Mouse (Mus musculus) embryonic facial prominence, embryonic 11.5 days (tissue): Measurements from ENCODE around the gene Prmt7. TPM values are rescaled to one million over a fixed set of nuclear protein-coding genes. Genes with fewer than 3 reads are reported as not detected.

Experiments used
- ATAC-seq: fragments of 200-750 bp; cut with Nextera tagmentation; replicated peaks from 2 replicates; pipeline ENCODE4 v1.8.0; 2017; ENCODE audit warnings: low read depth; ENCODE audit not compliant: insufficient number of reproducible peaks, low FRiP score, low TSS enrichment
- DNase-seq: peaks from one replicate; pipeline ENCODE4 v3.0.0-alpha.2; 2015; ENCODE audit warnings: low spot score
- H3K27ac ChIP-seq: fragments of 300-500 bp; sonication (generic); replicated peaks from 2 replicates; pipeline ENCODE4 v1.5.1; 2014; ENCODE audit warnings: mild to moderate bottlenecking, low read depth, low read length, control low read depth
- H3K27me3 ChIP-seq: fragments of 300-500 bp; sonication (generic); 2 replicates; pipeline ENCODE4 v1.6.1; 2014; ENCODE audit warnings: mild to moderate bottlenecking, low read length, moderate library complexity, mixed read lengths; ENCODE audit not compliant: control insufficient read depth, insufficient read depth
- H3K36me3 ChIP-seq: fragments of 300-500 bp; sonication (generic); replicated peaks from 2 replicates; pipeline ENCODE4 v1.6.1; 2014; ENCODE audit warnings: low read depth, mild to moderate bottlenecking, low read length, moderate library complexity, mixed read lengths; ENCODE audit not compliant: control insufficient read depth, insufficient read depth
- H3K4me1 ChIP-seq: fragments of 300-500 bp; sonication (generic); 2 replicates; pipeline ENCODE4 v1.6.1; 2014; ENCODE audit warnings: low read length, mixed read lengths; ENCODE audit not compliant: control insufficient read depth, insufficient read depth
- H3K4me2 ChIP-seq: fragments of 300-500 bp; sonication (generic); 2 replicates; pipeline ENCODE4 v1.6.1; 2014; ENCODE audit warnings: low read depth, mild to moderate bottlenecking, control low read depth, low read length, moderate library complexity
- H3K4me3 ChIP-seq: fragments of 300-500 bp; sonication (generic); 2 replicates; pipeline ENCODE4 v1.5.1; 2014; ENCODE audit warnings: low read depth, low read length, control low read depth
- H3K9ac ChIP-seq: fragments of 300-500 bp; sonication (generic); replicated peaks from 2 replicates; pipeline ENCODE4 v1.6.1; 2014; ENCODE audit warnings: mild to moderate bottlenecking, control low read depth, low read length
- H3K9me3 ChIP-seq: fragments of 300-500 bp; sonication (generic); replicated peaks from 2 replicates; pipeline ENCODE4 v1.6.1; 2016; ENCODE audit warnings: mild to moderate bottlenecking, low read length, inconsistent platforms, mixed read lengths; ENCODE audit not compliant: control insufficient read depth
- WGBS: fragments of 180-500 bp; shearing (Covaris S2); extraction: QIAGEN DNeasy Blood & Tissue Kit; methylation state at CpG from one replicate; pipeline ENCODE4 v1.1.7; 2014; 5-methylcytosine and 5-hydroxymethylcytosine counted together
- polyA plus RNA-seq: library from polyadenylated mRNA; unstranded; fragments of >200 nt; fragmentation: Nextera tagmentation; extraction: Ambion mirVana; gene quantifications from 2 replicates; pipeline ENCODE4 v1.2.1, GENCODE M21; 2014

Gene Prmt7
- polyA plus RNA-seq: 62.6 and 62.7 TPM in 2 replicates

DNA sequence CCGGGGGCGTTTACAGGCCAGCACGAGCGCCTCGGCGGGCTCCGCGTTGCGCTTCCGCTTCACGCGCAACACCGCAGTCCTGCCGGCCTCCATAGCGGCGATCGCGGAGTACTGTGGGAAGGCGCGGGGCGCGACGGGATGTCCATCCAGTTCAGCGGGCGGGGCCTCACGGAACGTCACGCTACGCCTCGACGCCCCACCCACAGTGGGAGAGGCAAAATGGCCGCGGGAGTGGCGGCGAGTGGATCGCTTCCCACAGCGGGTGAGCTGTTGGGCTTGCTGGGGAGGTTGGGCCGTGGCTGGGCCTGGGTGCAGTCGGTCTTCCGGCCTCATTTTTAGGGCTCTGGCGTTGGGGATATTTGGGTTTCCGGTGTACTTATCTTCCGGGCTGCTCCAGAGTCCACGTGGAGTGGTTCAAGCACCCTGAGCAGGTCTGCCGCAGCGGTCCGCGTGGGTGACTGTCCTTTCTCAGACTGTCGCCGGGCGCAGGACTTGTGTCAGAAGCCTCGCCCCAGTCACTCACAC is at the start of gene Prmt7, which contains the start of gene Slc7a6os:
Gene Prmt7 (plus strand): TSS at position 116 of the 525 bp plus-strand sequence.
Gene Slc7a6os (minus strand): TSS at position 115 of the 525 bp plus-strand sequence.
- WGBS: under 1% methylated on average over 52 of the region's 52 CpGs
- H3K4me2 ChIP-seq: peak within 1 kb of the TSS; percentile 41
- peak; percentile 98 for ATAC-seq

GRCm38 (mm10) chr8:106163251-106163650 is 47.5 kb upstream of the Prmt7 start:
- no peak overlapping the region for H3K4me3 ChIP-seq
- H3K27ac ChIP-seq: no peak overlapping the region
- WGBS: 91% methylated on average over 9 of the region's 9 CpGs
- no peaks in the 10 kb centered on the region for H3K27me3 ChIP-seq
- ATAC-seq (no peak), DNase-seq (no peak)
- H3K9me3 ChIP-seq: no peaks in the 10 kb centered on the region
- no peaks in the 10 kb centered on the region; the same call in 1 of the 2 replicates for H3K36me3 ChIP-seq
- no peak overlapping the region for H3K4me2 ChIP-seq
- H3K4me1 ChIP-seq: no peaks in the 10 kb centered on the region
- H3K9ac ChIP-seq: no peak overlapping the region

More for the DNA sequence above, at the start of gene Prmt7, which contains the start of gene Slc7a6os:
- Histone ChIP-seq H3K4me1 (no peaks in the 10 kb centered on the region), H3K9me3 (no peaks in the 10 kb centered on the region), H3K36me3 (peaks cover 2% of the 10 kb centered on the region), H3K4me3 (peak within 1 kb of the TSS; percentile 78), H3K27me3 (no peaks in the 10 kb centered on the region), H3K9ac (peak within 1 kb of the TSS; percentile 94), H3K27ac (peak within 1 kb of the TSS; percentile 81)
- peak; percentile 96 for DNase-seq

DNA sequence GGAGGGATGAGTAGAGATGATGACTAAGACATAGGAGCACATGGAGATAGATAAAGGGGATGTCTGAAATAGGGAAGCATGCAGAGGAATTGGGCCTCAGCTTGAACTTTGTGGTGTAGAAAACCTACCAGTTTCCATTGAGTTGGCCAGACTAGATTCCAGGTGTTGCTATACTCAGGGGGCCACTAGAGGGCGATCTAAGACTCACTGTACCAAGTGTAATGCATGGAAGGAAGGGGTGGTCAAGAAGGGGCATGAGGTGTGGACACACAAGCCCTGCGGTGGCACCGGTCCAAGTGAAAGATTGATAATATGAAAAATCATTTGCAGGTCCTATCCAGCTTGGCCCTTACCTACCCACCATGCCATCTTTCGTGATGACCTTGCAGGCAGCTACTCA is 45.3 kb upstream of the Prmt7 start:
- WGBS: 49% methylated on average over 4 of the region's 4 CpGs
- H3K9me3 ChIP-seq: no peaks in the 10 kb centered on the region

GRCm38 (mm10) chr8:106168356-106169016 is 42.2 kb upstream of the Prmt7 start, which contains the start of gene Slc7a6:
TSS of gene Slc7a6 (plus strand) at chr8:106168857.
- ATAC-seq: peak; percentile 82
- peak within 1 kb of the TSS; percentile 73 for H3K27ac ChIP-seq
- H3K9me3 ChIP-seq: no peaks in the 10 kb centered on the region
- H3K9ac ChIP-seq: peak within 1 kb of the TSS; percentile 92
- H3K4me1 ChIP-seq: no peaks in the 10 kb centered on the region; the same call in 1 of the 2 replicates
- no peaks in the 10 kb centered on the region for H3K27me3 ChIP-seq
- 0% methylated on average over 54 of the region's 59 CpGs for WGBS
- DNase-seq: peak; percentile 83
- no peaks in the 10 kb centered on the region for H3K36me3 ChIP-seq
- peak within 1 kb of the TSS; percentile 88 for H3K4me3 ChIP-seq
- peak within 1 kb of the TSS; percentile 54 for H3K4me2 ChIP-seq

More for the DNA sequence above, 45.3 kb upstream of the Prmt7 start:
- Histone ChIP-seq H3K4me1 (no peaks in the 10 kb centered on the region; the same call in 1 of the 2 replicates), H3K36me3 (no peaks in the 10 kb centered on the region; the same call in 1 of the 2 replicates), H3K27ac (no peak overlapping the region), H3K27me3 (no peaks in the 10 kb centered on the region), H3K4me2 (no peak overlapping the region), H3K4me3 (no peak overlapping the region), H3K9ac (no peak overlapping the region)
- DNase-seq: peak; percentile 75
- no peak for ATAC-seq

- H3K4me1 ChIP-seq: no peaks in the 10 kb centered on the region; the same call in 1 of the 2 replicates
- H3K4me3 ChIP-seq: peak overlapping the region; percentile 88
- no peaks in the 10 kb centered on the region for H3K27me3 ChIP-seq
- H3K4me2 ChIP-seq: peak overlapping the region; percentile 54
- no peaks in the 10 kb centered on the region for H3K36me3 ChIP-seq
- H3K9me3 ChIP-seq: no peaks in the 10 kb centered on the region
- 1% methylated on average over 53 of the region's 54 CpGs for WGBS
- ATAC-seq (peak; percentile 60), DNase-seq (peak; percentile 63)
- peak overlapping the region; percentile 73 for H3K27ac ChIP-seq
- peak overlapping the region; percentile 92 for H3K9ac ChIP-seq
Measured at GRCm38 (mm10) chr8:106169017-106169933, 41.5 kb upstream of the Prmt7 start.

DNA sequence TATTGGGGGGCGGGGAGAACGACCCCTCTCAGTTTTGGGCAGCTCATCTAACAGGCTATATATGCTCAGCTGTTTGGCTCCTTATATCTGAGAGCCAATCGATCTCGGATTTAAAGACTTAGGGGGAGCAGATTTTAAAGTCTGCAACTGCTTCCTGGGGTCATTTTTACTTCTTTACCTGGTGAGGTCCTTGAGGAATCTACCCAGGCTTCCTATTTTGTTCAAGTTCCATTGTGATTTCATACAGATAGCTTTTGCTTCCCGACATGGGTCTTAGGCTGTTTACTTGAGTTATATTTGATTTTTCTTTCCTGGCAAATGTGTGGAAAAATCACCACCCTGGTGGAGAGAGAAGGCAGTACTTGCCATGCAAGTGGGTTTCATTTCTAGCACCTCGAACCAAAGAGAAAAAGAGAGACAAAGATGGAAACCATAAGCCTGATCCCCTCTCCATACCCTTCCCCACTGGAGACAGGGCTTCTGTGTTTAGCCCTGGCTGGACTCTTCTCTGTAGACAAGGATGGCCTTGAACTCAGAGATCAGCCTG is 40.7 kb upstream of the Prmt7 start:
- WGBS: 48% methylated on average over 6 of the region's 6 CpGs
- H3K9ac ChIP-seq: peak overlapping the region; percentile 92
- ATAC-seq (no peak), DNase-seq (no peak)
- H3K27ac ChIP-seq: no peak overlapping the region
- H3K4me3 ChIP-seq: peak overlapping the region; percentile 88
- H3K9me3 ChIP-seq: no peaks in the 10 kb centered on the region
- no peaks in the 10 kb centered on the region for H3K36me3 ChIP-seq
- H3K27me3 ChIP-seq: no peaks in the 10 kb centered on the region
- no peaks in the 10 kb centered on the region; the same call in 1 of the 2 replicates for H3K4me1 ChIP-seq
- H3K4me2 ChIP-seq: peak overlapping the region; percentile 54

DNA sequence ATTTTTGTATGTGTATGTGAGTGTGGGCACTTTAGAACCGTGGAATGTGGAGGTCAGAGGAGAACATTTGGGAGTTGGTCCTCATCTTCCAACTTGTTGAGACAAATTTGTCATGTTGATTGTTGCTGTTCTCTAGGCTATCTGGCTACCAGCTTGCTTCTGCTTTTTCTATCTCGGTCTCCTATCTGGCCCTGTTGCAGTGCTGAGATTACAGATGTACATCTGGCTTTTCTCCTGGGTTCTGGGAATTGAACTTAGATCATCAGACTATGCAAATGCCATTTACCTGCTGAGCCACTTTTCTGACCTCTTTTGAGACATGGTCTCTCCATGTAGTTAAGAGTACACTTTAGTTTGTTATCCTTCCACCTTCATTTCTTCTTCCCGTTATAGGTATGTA is 37.2 kb upstream of the Prmt7 start:
- Histone ChIP-seq H3K9me3 (no peaks in the 10 kb centered on the region), H3K4me1 (no peaks in the 10 kb centered on the region; the same call in 1 of the 2 replicates), H3K27me3 (no peaks in the 10 kb centered on the region), H3K36me3 (no peaks in the 10 kb centered on the region), H3K27ac (no peak overlapping the region), H3K4me2 (no peak overlapping the region), H3K9ac (no peak overlapping the region), H3K4me3 (no peak overlapping the region)
- ATAC-seq (no peak), DNase-seq (no peak)
- WGBS: 93% methylated on average over 3 of the region's 3 CpGs
